Mouse (Mus musculus): Measurements from ENCODE around the gene Cd40lg.

GRCm38 (mm10) chrX:57263515-57263914 is 51.6 kb downstream of the Cd40lg start:
- TF ChIP-seq CTCF (IDR thresholded peaks at IDR 0.05; ENCODE audit: low read depth) (no peak), EP300 (optimal IDR thresholded peaks at IDR 0.05) (no peak)
